Mouse (Mus musculus) layer of hippocampus, adult 11-12 months (tissue): ENCODE measurements at regions not wholly inside any gene's neighbourhood (a gene's known extent, or its start where the extent isn't known, plus 50 kb on each side); places are given as distances from the start of the nearest gene placed in this dataset.
A peak's percentile ranks its signal among the peaks of the same experiment; 100 is the strongest.

Experiments
- DNase-seq: peaks from one replicate; pipeline ENCODE4 v3.0.0; 2022; ENCODE audit warnings: low spot score

GRCm38 (mm10) chr15:62091746-62092659 lies 1169.2 kb upstream of the A1bg start:
- DNase-seq = no peak

DNA sequence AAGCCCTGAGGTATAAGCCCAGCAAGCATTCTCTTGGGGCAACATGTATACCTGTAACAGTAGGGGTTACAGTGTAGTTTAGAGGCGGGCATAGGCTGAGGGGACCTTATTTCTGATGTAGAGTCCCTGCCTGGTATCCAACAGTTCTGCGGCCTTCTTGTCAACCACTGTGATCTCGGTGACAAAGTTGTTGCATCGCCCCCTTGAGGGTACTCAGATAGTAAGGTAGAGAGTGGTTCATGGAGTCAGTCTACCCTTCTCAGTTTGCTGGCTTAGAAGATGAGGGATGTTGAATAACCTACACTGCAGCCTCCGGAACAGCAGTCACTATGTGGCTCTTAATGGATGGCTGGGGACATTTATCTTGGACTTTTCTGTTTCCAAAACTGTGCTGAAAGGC lies 1168.3 kb upstream of the A1bg start:
- no peak for DNase-seq

DNA sequence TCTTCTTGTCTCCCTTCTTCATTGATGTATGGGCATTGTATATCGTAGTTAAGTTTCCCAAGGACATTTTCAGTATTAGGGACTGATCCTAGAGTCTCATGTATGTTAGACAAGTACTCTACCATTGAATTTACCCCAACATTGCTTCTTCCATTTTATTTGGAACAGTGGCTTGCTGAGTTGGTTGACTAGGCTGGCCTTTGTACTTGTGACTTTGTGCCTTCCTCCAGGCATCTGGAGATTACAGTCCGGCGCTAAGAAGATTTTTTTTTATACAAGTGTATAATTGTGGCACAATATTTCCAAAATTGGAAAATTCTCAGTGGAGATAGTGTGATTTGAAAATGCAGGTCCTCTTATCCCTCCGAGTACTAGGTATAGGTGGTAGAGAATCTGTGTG lies 1165.5 kb upstream of the A1bg start:
- no peak for DNase-seq

- DNase-seq = no peak
Observed at GRCm38 (mm10) chr15:62087755-62088154, 1164.9 kb upstream of the A1bg start.

DNA sequence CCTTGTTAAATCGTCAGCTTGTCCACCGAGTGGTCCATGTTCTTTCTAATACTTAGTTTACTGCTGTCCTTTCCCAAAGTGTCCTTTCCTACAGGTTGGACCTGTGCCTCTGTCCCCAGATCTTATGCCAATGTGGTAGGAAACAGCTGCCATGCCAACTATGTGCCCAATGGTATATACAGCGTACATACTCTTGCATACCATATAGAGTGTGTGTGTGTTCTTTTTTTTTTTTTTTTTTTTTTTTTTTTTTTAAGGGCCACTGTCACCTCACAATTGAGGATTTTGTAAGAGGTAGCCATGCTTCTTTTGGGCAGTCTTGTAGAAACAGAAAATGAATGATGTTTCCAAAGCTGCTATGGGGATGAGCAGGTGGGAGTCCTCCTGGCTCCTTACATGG lies 1163.2 kb upstream of the A1bg start:
- DNase-seq = no peak

GRCm38 (mm10) chr15:62083347-62083746 lies 1160.5 kb upstream of the A1bg start:
- no peak for DNase-seq

- no peak for DNase-seq
Observed at GRCm38 (mm10) chr15:62082539-62082938, 1159.7 kb upstream of the A1bg start.

GRCm38 (mm10) chr15:62079155-62080109 lies 1156.6 kb upstream of the A1bg start:
- DNase-seq = peak; percentile 79

DNA sequence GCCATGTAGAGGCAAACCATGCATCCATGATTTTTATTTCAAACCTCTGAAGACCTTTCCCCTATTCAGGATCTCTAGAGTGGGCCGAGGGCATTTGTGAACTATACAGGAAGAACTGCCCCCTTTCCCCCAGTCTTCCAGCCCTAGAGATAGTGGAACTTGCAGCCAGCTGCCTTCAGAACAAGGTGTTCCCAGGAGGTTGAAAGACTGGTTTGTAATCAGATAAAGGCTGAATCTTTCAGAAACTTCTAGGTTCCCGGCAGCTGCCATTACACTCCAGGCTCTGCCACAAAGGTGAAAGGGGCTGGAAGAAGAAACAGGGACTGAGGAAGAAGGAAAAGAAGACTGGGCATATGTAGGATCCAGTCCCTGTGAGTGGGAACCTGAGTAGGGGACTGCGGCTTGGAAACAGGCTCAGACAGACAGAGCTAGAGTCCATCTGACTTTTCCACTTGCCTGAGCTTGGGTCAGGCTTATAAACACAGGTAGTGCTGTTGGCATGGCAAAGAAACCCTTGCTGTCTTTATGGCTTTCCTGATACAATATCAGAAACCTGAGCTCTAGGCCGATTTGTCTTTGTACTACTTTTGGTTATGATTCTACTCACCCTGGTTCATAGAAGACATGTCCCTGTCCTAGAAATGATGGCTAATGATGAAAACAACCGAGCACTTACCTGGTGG lies 1153.9 kb upstream of the A1bg start:
- no peak for DNase-seq

GRCm38 (mm10) chr15:62074735-62075134 lies 1151.9 kb upstream of the A1bg start:
- DNase-seq = no peak

- no peak for DNase-seq
Observed at GRCm38 (mm10) chr15:62073595-62073994, 1150.8 kb upstream of the A1bg start.

DNA sequence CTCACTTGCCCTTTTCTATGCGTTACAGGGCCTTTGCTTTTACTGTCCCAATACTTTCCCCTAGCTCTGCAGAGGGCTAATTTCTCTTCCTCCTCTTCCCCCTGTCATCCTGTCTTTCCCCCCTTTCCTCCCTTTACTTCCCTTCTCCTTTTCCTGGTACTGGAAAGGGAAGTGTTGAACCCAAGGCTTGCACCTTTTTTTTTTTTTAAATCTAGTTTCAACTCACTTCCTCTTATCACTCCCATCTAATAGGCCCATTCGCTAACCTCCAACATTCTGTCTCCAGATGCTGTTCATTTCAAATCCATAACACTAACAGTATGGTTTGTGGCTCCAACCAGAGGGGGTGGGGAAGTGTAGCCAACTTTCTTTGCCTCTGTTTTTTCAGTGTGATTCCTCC lies 1148.5 kb upstream of the A1bg start:
- DNase-seq = no peak

- no peak for DNase-seq
Observed at GRCm38 (mm10) chr15:62068422-62069160, 1145.8 kb upstream of the A1bg start.

DNA sequence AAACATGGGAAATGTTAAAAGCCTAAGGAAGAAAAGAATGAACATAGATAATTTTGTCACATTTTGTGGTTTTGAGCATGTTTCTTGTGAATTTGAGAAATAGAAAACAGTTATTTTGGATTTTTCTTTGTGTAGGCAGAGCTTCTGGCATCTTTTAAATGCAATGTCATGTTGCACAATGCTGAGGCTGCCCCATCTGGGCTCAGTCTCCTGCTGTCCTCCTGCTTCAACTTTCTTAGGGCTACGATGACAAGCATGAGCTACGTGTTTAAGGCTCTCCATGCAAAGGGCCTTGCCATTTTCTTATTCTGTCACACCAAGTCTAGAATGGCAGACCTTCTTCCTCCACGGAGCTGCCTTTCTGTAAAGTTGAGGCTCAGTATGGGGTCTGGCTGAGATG lies 1141.6 kb upstream of the A1bg start:
- peak; percentile 45 for DNase-seq

GRCm38 (mm10) chr15:62057449-62057848 lies 1134.6 kb upstream of the A1bg start:
- DNase-seq = no peak

DNA sequence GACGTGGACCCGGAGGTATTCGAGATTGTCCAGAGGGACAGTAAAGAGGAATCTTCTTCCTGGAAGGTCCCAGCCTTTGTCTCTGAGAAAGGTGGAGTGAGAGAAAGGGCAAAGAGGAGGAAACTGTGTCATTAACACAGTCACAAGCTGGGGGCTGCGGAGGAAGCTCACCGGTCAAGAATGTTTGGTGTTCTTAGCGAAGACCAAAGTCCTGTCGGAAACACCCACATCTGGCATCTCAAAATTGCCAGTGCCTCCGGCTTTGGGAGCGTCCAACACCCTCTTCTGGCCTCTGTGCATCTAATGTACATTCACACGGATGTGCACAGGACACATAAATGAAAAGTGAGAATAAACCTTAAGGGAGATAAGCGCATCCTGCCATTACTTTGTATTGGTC lies 1134.1 kb upstream of the A1bg start:
- DNase-seq = no peak

- DNase-seq = peak; percentile 59
Observed at GRCm38 (mm10) chr15:62056401-62056800, 1133.6 kb upstream of the A1bg start.

- no peak for DNase-seq
Observed at GRCm38 (mm10) chr15:62055011-62055410, 1132.2 kb upstream of the A1bg start.

DNA sequence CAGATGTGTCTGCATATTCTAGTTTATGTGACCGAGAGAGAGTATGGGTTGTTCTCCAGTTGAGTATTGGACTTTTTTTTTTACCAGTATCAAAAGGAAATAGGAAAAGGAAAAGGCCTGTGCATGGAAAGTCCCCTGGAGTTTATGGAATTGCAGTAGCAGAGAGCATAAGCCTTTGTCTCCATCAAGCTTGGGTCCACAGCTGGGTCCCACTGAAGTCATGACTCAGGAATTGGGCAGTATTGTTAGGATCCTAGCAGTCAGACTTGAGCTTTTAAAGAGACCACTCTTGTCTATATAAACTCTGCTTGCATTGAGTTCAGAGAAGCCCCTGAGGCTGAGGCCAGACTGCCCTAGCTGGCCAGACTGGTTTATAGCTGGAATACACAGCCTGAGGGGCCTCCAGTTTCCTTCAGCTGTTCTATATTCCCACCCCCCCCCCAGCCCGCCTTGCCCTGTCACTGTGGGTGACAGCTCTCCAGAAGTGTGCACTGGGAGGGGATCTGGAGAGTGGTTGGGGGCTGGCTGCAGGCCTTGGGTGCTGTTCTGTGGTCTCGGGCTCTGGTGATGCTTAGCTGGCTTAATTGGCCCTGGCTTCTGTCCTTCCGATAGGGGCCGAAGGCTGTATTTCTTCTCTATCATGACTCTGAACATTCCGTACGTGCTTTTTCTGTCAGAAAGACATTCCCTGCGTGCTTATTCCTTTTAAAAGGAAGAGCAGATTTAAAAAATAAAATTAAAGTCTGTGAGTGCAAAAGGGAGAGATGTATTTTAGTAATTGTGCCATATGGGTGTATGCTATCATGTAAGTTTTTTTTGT lies 1130.8 kb upstream of the A1bg start:
- no peak for DNase-seq

- DNase-seq = no peak
Observed at GRCm38 (mm10) chr15:62049416-62049815, 1126.6 kb upstream of the A1bg start.

DNA sequence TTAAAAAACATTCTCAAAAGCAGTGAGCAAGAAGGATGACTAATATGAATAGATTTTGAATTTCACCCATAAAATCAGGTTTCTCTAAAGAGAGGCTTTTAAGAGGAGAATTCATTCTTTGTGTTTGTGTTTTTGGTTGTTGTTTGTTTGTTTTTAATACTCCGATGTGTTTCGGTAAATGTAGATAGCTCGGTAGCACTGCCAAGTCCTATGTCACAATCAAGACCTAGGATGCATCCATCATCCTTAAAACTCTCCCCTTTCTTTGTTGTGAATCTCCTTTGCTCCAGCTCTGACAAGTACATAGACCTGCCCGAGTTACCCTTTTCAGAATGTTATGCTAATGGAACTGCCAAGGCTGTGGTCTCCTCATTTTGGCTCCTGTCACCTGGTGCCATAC lies 1126.2 kb upstream of the A1bg start:
- DNase-seq = no peak
